Mouse (Mus musculus): Measurements from ENCODE around the gene Parg. TPM values are rescaled to one million over a fixed set of nuclear protein-coding genes. Genes with fewer than 3 reads are reported as not detected.
A peak's percentile ranks its signal among the peaks of the same experiment; 100 is the strongest.

Parg gene
- total RNA-seq, 2 experiments from 2014 or later: 50.6 to 55.7 TPM

DNA sequence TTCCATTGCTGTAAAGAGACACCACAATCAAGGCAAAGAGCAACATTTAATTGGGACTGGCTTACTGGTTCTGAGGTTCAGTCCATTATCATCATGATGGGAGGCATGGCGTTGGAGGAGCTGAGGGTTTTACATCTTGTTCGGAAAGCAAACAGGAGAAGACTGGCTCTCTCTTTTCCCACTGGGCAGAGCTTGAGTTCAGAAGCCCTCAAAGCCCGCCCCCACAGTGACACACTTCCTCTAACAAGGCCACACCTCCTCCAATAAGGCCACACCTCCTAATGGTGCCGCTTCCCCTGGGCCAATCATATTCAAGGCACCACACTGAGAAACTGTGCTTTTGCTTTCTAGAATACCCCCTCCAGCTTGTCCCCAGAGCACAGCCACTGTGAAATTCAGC lies 116.1 kb downstream of the Parg start:
- DNase-seq (ENCODE audit: low spot score in 2 of 2): no peak

GRCm38 (mm10) chr14:32321732-32322685 lies 120.3 kb downstream of the Parg start, which contains the start of gene Ogdhl:
Gene Ogdhl (plus strand): TSS chr14:32322019.
- DNase-seq (ENCODE audit: low spot score in 2 of 2): peak; percentile 73 to 83

GRCm38 (mm10) chr14:32323221-32323620 lies 121.5 kb downstream of the Parg start:
- peak; percentile 35 to 55 for DNase-seq (ENCODE audit: low spot score in 2 of 2)

GRCm38 (mm10) chr14:32327366-32327765 lies 125.6 kb downstream of the Parg start:
- DNase-seq (ENCODE audit: low spot score in 2 of 2): peak; percentile 62 to 63

- no peak for DNase-seq (ENCODE audit: low spot score in 2 of 2)
Measured at GRCm38 (mm10) chr14:32332515-32333445, 131.0 kb downstream of the Parg start.

DNA sequence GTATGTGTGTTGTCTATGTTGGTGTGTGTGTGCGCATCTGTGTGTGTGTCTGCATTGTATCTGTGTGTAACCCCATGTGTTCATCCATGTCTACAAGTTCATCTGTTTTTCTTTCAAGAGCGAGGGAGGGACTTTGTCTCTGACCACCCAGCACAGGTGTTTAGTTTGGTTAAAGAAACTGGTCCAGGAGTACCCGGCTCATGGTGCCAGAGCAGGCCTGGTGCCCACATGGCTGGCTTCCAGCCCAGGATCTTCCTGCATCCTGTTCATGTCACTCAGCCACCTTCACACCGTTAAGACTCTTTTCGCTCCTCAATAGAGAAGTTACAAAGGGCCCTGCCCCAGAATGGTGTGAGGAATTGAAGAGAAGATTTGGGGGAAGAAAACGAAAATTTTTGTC lies 134.3 kb downstream of the Parg start:
- no peak for DNase-seq (ENCODE audit: low spot score in 2 of 2)

DNA sequence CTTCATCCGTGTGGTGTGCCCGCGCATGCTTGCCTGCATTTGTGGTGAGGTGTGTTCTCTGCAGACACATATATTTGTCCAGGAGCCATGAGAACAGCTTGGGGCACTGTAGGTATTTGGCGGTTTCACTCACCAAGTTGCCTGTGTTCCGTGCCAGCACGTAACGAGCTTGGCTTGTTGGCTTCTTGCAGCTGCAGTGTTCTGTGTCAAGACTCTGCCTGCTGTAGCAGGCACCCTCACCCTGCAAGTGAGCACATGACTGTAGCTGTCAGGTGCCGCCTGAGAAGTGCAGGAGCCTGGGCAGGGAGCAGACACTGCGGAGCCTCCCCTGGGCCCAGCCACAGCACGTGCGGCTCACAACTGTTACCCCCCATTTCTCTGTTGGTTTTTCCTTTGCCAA lies 134.8 kb downstream of the Parg start:
- no peak for DNase-seq (ENCODE audit: low spot score in 2 of 2)

DNA sequence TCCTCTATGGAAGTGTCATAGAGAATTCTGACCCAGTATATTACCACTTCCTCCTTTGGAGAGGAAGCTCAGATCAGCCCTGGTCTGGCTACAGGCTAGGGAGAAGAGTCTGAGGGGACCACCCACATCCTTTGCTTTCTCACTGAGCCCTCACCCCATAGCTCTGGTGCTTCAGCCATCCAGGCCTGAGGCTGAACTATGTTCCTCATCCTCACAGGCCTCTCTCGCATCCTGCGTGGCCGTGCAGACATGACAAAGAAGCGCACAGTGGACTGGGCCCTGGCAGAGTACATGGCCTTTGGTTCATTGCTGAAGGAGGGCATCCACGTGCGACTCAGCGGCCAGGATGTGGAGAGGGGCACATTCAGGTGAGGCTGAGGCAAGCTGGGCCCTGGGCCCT lies 140.1 kb downstream of the Parg start:
- DNase-seq (ENCODE audit: low spot score in 2 of 2): no peak

DNA sequence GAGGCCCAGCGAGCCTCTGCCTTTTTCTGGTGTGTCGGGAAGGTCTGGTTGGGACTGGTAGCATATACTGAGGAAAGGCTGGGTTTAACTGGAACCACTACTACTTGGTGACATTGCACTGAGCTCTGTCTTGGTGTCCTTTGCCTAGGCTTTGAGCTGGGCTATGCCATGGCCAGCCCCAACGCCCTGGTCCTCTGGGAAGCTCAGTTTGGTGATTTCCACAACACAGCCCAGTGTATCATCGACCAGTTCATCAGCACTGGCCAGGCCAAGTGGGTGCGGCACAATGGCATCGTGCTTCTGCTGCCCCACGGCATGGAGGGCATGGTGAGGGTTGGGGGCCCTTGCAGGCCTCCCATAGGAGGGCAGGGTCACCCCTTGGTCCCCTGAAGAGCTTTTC lies 142.4 kb downstream of the Parg start:
- DNase-seq (ENCODE audit: low spot score in 2 of 2): no peak

DNA sequence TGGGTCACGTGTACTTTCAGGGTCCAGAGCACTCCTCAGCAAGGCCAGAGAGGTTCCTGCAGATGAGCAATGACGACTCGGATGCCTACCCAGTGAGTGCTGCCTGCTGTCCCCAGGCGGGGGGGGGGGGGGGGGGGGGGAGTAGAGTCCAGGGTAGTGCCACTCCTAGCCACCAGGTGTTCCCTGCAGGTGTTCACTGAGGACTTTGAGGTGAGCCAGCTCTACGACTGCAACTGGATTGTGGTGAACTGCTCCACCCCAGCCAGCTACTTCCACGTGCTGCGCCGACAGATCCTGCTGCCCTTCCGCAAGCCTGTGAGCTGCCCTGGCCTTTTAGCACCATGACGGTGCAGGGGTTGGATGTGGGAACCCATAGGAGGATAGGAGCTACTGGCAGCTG lies 142.9 kb downstream of the Parg start:
- no peak for DNase-seq (ENCODE audit: low spot score in 2 of 2)

Other genes starting within 250 kb of the Parg start
- gene Galnt15, start 173.0 kb upstream of the Parg start, total RNA-seq (2021): 1 to 10 TPM; 1.7 to 2.2 TPM
- gene Oxnad1, start 116.6 kb upstream of the Parg start, total RNA-seq (2021): 10 to 100 TPM; 19.0 to 20.3 TPM
- 10 to 100 TPM; 33.7 to 38.4 TPM for gene Dph3, start 116.2 kb upstream of the Parg start, total RNA-seq (2021)
- not detected for gene Msmb, start 59.9 kb upstream of the Parg start, total RNA-seq (2021)
- 100 to 1,000 TPM; 129 to 134 TPM for gene Ncoa4, start 42.1 kb upstream of the Parg start, total RNA-seq (2021)
- gene Timm23, start 51 bp upstream of the Parg start, total RNA-seq (2021): 100 to 1,000 TPM in 1 of 2 experiments, 10 to 100 TPM in 1; 90.9 to 109 TPM
- 10 to 100 TPM; 47.1 to 51.9 TPM for gene Ogdhl, start 120.1 kb downstream of the Parg start, total RNA-seq (2021)
- 1 to 10 TPM in 1 of 2 experiments, not detected in 1; 1.1 TPM for gene 1700024G13Rik, start 186.4 kb downstream of the Parg start, total RNA-seq (2021)

Measured in layer of hippocampus, postnatal 10 days (tissue).